31 mouse cellular contexts compared by ENCODE assay signal in the genomic region with DNA sequence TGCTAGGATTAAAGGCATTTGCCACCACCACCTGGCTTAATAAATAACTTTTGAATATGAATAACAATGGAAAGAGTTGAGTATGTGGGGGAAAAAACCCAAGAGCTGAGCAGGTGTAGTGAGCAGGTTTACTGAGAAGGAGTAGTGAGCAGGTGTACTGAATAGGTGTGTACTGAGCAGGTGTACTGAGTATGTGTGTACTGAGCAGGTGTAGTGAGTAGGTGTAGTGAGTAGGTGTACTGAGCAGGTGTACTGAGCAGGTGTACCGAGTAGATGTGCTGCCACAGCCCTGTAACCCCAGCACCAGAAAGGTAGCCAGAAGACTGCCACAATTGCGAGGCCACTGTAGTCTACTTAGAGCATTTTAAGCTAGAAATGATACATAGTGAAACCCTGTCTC. TPM values are rescaled to one million over a fixed set of nuclear protein-coding genes. Genes with fewer than 3 reads are reported as not detected.
A peak's percentile ranks its signal among the peaks of the same experiment; 100 is the strongest.
DNase-seq lines count a peak whose midpoint lies in the region; ATAC-seq and TF ChIP-seq lines count a peak whose summit lies in the region.
"Had no signal": no experiment of that assay in that cellular context is flagged by ENCODE, and none has a peak within 500 bp of the region (broad histone marks: within the 10 kb centered on the region; RNA-seq: fewer than 3 reads in every experiment).

No protein-coding gene starts in this region.

- ATAC-seq in liver, embryonic 13.5 days (ENCODE audit: low read depth): no peak
- ATAC-seq in intestine, postnatal 0 days: 0 out of 2 replicates have a peak, but pooled peaks have one; percentile 41
- 0 out of 2 replicates have a peak, but pooled peaks have one; percentile 61 for ATAC-seq in stomach, postnatal 0 days (ENCODE audit: low FRiP score, low TSS enrichment)
- ATAC-seq: activated CD4-positive, CD25-positive, alpha-beta regulatory T cell, adult 4 months; CD4-positive, CD25-positive, alpha-beta regulatory T cell, adult 4 months; forebrain, embryonic 13.5 days; forebrain, embryonic 16.5 days had no signal

- no peaks in the 10 kb centered on the region for H3K36me3 ChIP-seq in liver, embryonic 13.5 days
- no peaks in the 10 kb centered on the region for H3K36me3 ChIP-seq in intestine, postnatal 0 days (ENCODE audit: control insufficient read depth, insufficient read depth)
- H3K36me3 ChIP-seq in stomach, postnatal 0 days (ENCODE audit: control insufficient read depth, insufficient read depth, low read length): no peaks in the 10 kb centered on the region
- H3K36me3 ChIP-seq: forebrain, embryonic 10.5 days; heart, embryonic 10.5 days; heart, embryonic 13.5 days had no signal

- H3K9me3 ChIP-seq in liver, embryonic 13.5 days (replicated peaks): no peaks in the 10 kb centered on the region
- no peaks in the 10 kb centered on the region for H3K9me3 ChIP-seq in intestine, postnatal 0 days (ENCODE audit: control insufficient read depth)
- H3K9me3 ChIP-seq in stomach, postnatal 0 days (ENCODE audit: control insufficient read depth, low read length): no peaks in the 10 kb centered on the region
- H3K9me3 ChIP-seq: forebrain, embryonic 10.5 days; forebrain, embryonic 13.5 days; heart, embryonic 10.5 days; heart, embryonic 13.5 days had no signal

- DNase-seq in liver, embryonic 13.5 days: no peak
- DNase-seq in liver (no peak), adipocyte (ENCODE audit: low spot score) (no peak)
- no peak for DNase-seq in stomach, postnatal 0 days (ENCODE audit: low spot score)
- DNase-seq in testis, postnatal 14 days (ENCODE audit: low spot score): no peak
- no peak for DNase-seq in left cerebral cortex, adult 2 months (ENCODE audit: extremely low spot score in 1 of 2, low spot score in 2 of 2)
- DNase-seq: adrenal gland, adult 2 months; adrenal gland, postnatal 14 days; cerebellum, adult 11-12 months; cerebellum, adult 8-10 months; cerebellum, postnatal 14 days; gastrocnemius, postnatal 10 days; gastrocnemius, postnatal 36 days; heart, adult 2 months; heart, postnatal 14 days; heart, postnatal 4 days had no signal

- intact Hi-C loops in left cerebral cortex, adult 2 months (cut with DNase I): no loop called here

- no peaks in the 10 kb centered on the region for H3K27me3 ChIP-seq in liver, embryonic 13.5 days
- no peaks in the 10 kb centered on the region for H3K27me3 ChIP-seq in intestine, postnatal 0 days (replicated peaks; ENCODE audit: control insufficient read depth, insufficient read depth, low read length)
- no peaks in the 10 kb centered on the region for H3K27me3 ChIP-seq in stomach, postnatal 0 days (ENCODE audit: control insufficient read depth, insufficient read depth, low read length)
- H3K27me3 ChIP-seq: forebrain, embryonic 13.5 days; heart, embryonic 13.5 days had no signal

- no peak for TF ChIP-seq POLR2A in bone marrow, adult 2 months (IDR thresholded peaks at IDR 0.05; ENCODE audit: borderline replicate concordance, control insufficient read depth, low read depth, low read length)

- no peak overlapping the region for H3K9ac ChIP-seq in liver, embryonic 13.5 days
- no peak overlapping the region for H3K9ac ChIP-seq in intestine, postnatal 0 days (ENCODE audit: low read depth, low read length)
- H3K9ac ChIP-seq in stomach, postnatal 0 days (ENCODE audit: low read length): no peak overlapping the region
- H3K9ac ChIP-seq: forebrain, embryonic 13.5 days; heart, embryonic 13.5 days; hindbrain, embryonic 14.5 days had no signal

- no peak overlapping the region for H3K4me3 ChIP-seq in liver, embryonic 13.5 days (replicated peaks)
- H3K4me3 ChIP-seq in bone marrow, adult 2 months (replicated peaks; ENCODE audit: control insufficient read depth, low read depth, low read length): no peak overlapping the region
- no peak overlapping the region for H3K4me3 ChIP-seq in intestine, postnatal 0 days (ENCODE audit: low read depth, low read length)
- no peak overlapping the region for H3K4me3 ChIP-seq in stomach, postnatal 0 days (ENCODE audit: low read depth, low read length)
- H3K4me3 ChIP-seq in left cerebral cortex, adult 2 months: no peak overlapping the region
- H3K4me3 ChIP-seq: forebrain, embryonic 10.5 days; forebrain, embryonic 13.5 days; heart, adult 2 months; heart, embryonic 10.5 days; heart, embryonic 13.5 days had no signal

- WGBS in liver, embryonic 13.5 days (ENCODE audit: insufficient replicate concordance): 75% methylated on average over 2 of the region's 2 CpGs
- WGBS in bone marrow, adult 2 months: 80% methylated on average over 2 of the region's 2 CpGs
- 70% methylated on average over 2 of the region's 2 CpGs for WGBS in intestine, postnatal 0 days
- WGBS in stomach, postnatal 0 days: 71% methylated on average over 2 of the region's 2 CpGs

- TF ChIP-seq EP300 in stomach, postnatal 0 days (optimal IDR thresholded peaks at IDR 0.05): no peak

- H3K27ac ChIP-seq in liver, embryonic 13.5 days: peak overlapping the region; percentile 43; the same call in 1 of the 2 replicates
- peak overlapping the region; percentile 33; the same call in 1 of the 2 replicates for H3K27ac ChIP-seq in bone marrow, adult 2 months (ENCODE audit: control insufficient read depth, insufficient read depth, low read depth, low read length, poor library complexity)
- H3K27ac ChIP-seq in intestine, postnatal 0 days (ENCODE audit: low read depth, low read length): no peak overlapping the region
- no peak overlapping the region for H3K27ac ChIP-seq in stomach, postnatal 0 days (replicated peaks)
- H3K27ac ChIP-seq in left cerebral cortex, adult 2 months: no peak overlapping the region
- H3K27ac ChIP-seq: forebrain, embryonic 10.5 days; forebrain, embryonic 13.5 days; heart, adult 2 months; heart, embryonic 10.5 days; heart, embryonic 13.5 days; hindbrain, embryonic 14.5 days had no signal

- peaks cover 72% of the 10 kb centered on the region for H3K4me1 ChIP-seq in liver, embryonic 13.5 days (replicated peaks)
- H3K4me1 ChIP-seq in bone marrow, adult 2 months (ENCODE audit: control insufficient read depth, insufficient read depth, low read length): peaks cover 6% of the 10 kb centered on the region; the same call in 1 of the 2 replicates
- H3K4me1 ChIP-seq in intestine, postnatal 0 days (replicated peaks; ENCODE audit: control insufficient read depth, insufficient read depth, low read length): no peaks in the 10 kb centered on the region
- H3K4me1 ChIP-seq in stomach, postnatal 0 days (replicated peaks; ENCODE audit: control insufficient read depth, insufficient read depth): no peaks in the 10 kb centered on the region

- no peak for TF ChIP-seq CTCF in bone marrow, adult 2 months (IDR thresholded peaks at IDR 0.05; ENCODE audit: control insufficient read depth, insufficient read depth, low read length)
- TF ChIP-seq CTCF in intestine, postnatal 0 days (IDR thresholded peaks at IDR 0.05; ENCODE audit: low read depth): no peak
- TF ChIP-seq CTCF in stomach, postnatal 0 days (IDR thresholded peaks at IDR 0.05; ENCODE audit: low read depth): no peak
- TF ChIP-seq CTCF in left cerebral cortex, adult 2 months (IDR thresholded peaks at IDR 0.05): no peak

- no peak overlapping the region for H3K4me2 ChIP-seq in liver, embryonic 13.5 days
- H3K4me2 ChIP-seq in intestine, postnatal 0 days (replicated peaks; ENCODE audit: low read depth): no peak overlapping the region
- no peak overlapping the region for H3K4me2 ChIP-seq in stomach, postnatal 0 days (replicated peaks; ENCODE audit: low read depth)
- H3K4me2 ChIP-seq: forebrain, embryonic 13.5 days; heart, embryonic 13.5 days; hindbrain, embryonic 14.5 days had no signal

RNA-seq across cellular contexts. Expression of gene Zg16, which starts 2.3 kb away (rescaled TPM):
- not detected in 2 replicates for polyA plus RNA-seq in liver, embryonic 13.5 days (2015; fragmentation: Nextera tagmentation; extraction: Ambion mirVana)
- 3.1 TPM in 1 of 2 replicates, not detected in the other for polyA plus RNA-seq in bone marrow, adult 2 months (2011; ENCODE audit: insufficient read depth, insufficient read length, low replicate concordance, missing spikeins)
- polyA plus RNA-seq in intestine, postnatal 0 days (2015; fragmentation: Nextera tagmentation; extraction: Ambion mirVana): 175 and 225 TPM in 2 replicates
- 1.8 and 2.0 TPM in 2 replicates for polyA plus RNA-seq in stomach, postnatal 0 days (2015; fragmentation: Nextera tagmentation; extraction: Ambion mirVana)
- not detected for total RNA-seq in left cerebral cortex, adult 2 months (2021)
- total RNA-seq: adrenal gland, adult 2 months; adrenal gland, postnatal 14 days; gastrocnemius, adult 18-20 months; gastrocnemius, postnatal 10 days; gastrocnemius, postnatal 36 days; heart, adult 2 months; heart, postnatal 14 days; heart, postnatal 4 days had no signal
- polyA plus RNA-seq: activated CD4-positive, CD25-positive, alpha-beta regulatory T cell, adult 4 months; C2C12; embryonic facial prominence, embryonic 11.5 days; embryonic facial prominence, embryonic 14.5 days; forebrain, embryonic 10.5 days; forebrain, embryonic 13.5 days; forebrain, embryonic 16.5 days; heart, adult 2 months; heart, embryonic 10.5 days; heart, embryonic 13.5 days; hindbrain, embryonic 11.5 days; hindbrain, embryonic 14.5 days had no signal

RNA-seq across cellular contexts. Expression of gene AI467606, which starts 6.4 kb away (rescaled TPM):
- 7.0 and 7.3 TPM in 2 replicates for polyA plus RNA-seq in liver, embryonic 13.5 days (2015; fragmentation: Nextera tagmentation; extraction: Ambion mirVana)
- 13.6 and 36.8 TPM in 2 replicates for polyA plus RNA-seq in bone marrow, adult 2 months (2011; ENCODE audit: insufficient read depth, insufficient read length, low replicate concordance, missing spikeins)
- 5.2 and 5.8 TPM in 2 replicates for polyA plus RNA-seq in intestine, postnatal 0 days (2015; fragmentation: Nextera tagmentation; extraction: Ambion mirVana)
- 4.0 and 4.1 TPM in 2 replicates for polyA plus RNA-seq in stomach, postnatal 0 days (2015; fragmentation: Nextera tagmentation; extraction: Ambion mirVana)
- 1 to 10 TPM; 1.2 TPM for total RNA-seq in left cerebral cortex, adult 2 months (2021)

RNA-seq across cellular contexts. Expression of gene Qprt, which starts 37.2 kb away (rescaled TPM):
- polyA plus RNA-seq in liver, embryonic 13.5 days (2015; fragmentation: Nextera tagmentation; extraction: Ambion mirVana): 44.4 and 49.1 TPM in 2 replicates
- 1.4 and 10.6 TPM in 2 replicates for polyA plus RNA-seq in bone marrow, adult 2 months (2011; ENCODE audit: insufficient read depth, insufficient read length, low replicate concordance, missing spikeins)
- polyA plus RNA-seq in intestine, postnatal 0 days (2015; fragmentation: Nextera tagmentation; extraction: Ambion mirVana): 1.8 and 2.0 TPM in 2 replicates
- 0.89 and 1.4 TPM in 2 replicates for polyA plus RNA-seq in stomach, postnatal 0 days (2015; fragmentation: Nextera tagmentation; extraction: Ambion mirVana)
- under 1 TPM; 0.28 to 0.32 TPM for total RNA-seq in left cerebral cortex, adult 2 months (2021)
- total RNA-seq: heart, adult 2 months; heart, postnatal 14 days had no signal
- polyA plus RNA-seq: C2C12 had no signal

RNA-seq across cellular contexts. Expression of gene Kif22, which starts 42.5 kb away (rescaled TPM):
- polyA plus RNA-seq in liver, embryonic 13.5 days (2015; fragmentation: Nextera tagmentation; extraction: Ambion mirVana): 109 and 122 TPM in 2 replicates
- 114 and 164 TPM in 2 replicates for polyA plus RNA-seq in bone marrow, adult 2 months (2011; ENCODE audit: insufficient read depth, insufficient read length, low replicate concordance, missing spikeins)
- polyA plus RNA-seq in intestine, postnatal 0 days (2015; fragmentation: Nextera tagmentation; extraction: Ambion mirVana): 24.0 and 24.2 TPM in 2 replicates
- polyA plus RNA-seq in stomach, postnatal 0 days (2015; fragmentation: Nextera tagmentation; extraction: Ambion mirVana): 20.8 and 24.4 TPM in 2 replicates
- 1 to 10 TPM; 4.4 to 9.7 TPM for total RNA-seq in left cerebral cortex, adult 2 months (2021)

RNA-seq across cellular contexts. Expression of gene Spn, which starts 52.8 kb away (rescaled TPM):
- polyA plus RNA-seq in liver, embryonic 13.5 days (2015; fragmentation: Nextera tagmentation; extraction: Ambion mirVana): 8.2 and 8.7 TPM in 2 replicates
- 29.7 and 49.2 TPM in 2 replicates for polyA plus RNA-seq in bone marrow, adult 2 months (2011; ENCODE audit: insufficient read depth, insufficient read length, low replicate concordance, missing spikeins)
- polyA plus RNA-seq in intestine, postnatal 0 days (2015; fragmentation: Nextera tagmentation; extraction: Ambion mirVana): 0.09 and 0.13 TPM in 2 replicates
- polyA plus RNA-seq in stomach, postnatal 0 days (2015; fragmentation: Nextera tagmentation; extraction: Ambion mirVana): 0.21 and 0.22 TPM in 2 replicates
- under 1 TPM; 0.18 to 0.23 TPM for total RNA-seq in left cerebral cortex, adult 2 months (2021)
- polyA plus RNA-seq: embryonic facial prominence, embryonic 11.5 days; hindbrain, embryonic 14.5 days had no signal

Comparison
In these comparisons a context has a peak if more than half of its experiments do, and no peak if none do; other contexts are left out.
1. H3K27ac ChIP-seq: peak in liver, embryonic 13.5 days (single experiment) and bone marrow, adult 2 months (single experiment); none in intestine, postnatal 0 days (single experiment), stomach, postnatal 0 days (single experiment) and left cerebral cortex, adult 2 months (single experiment).
2. RNA of gene Zg16, which starts 2.3 kb away (polyA plus RNA-seq): 175 to 225 TPM in intestine, postnatal 0 days; 1.8 to 2.0 TPM in stomach, postnatal 0 days, 3.1 TPM in bone marrow, adult 2 months and not detected in liver, embryonic 13.5 days; every median in the first group is over 10 times any median in the second.